Mouse (Mus musculus) monocyte, adult 2 months (primary cell): Measurements from ENCODE around the gene Hoxc12.
A peak's percentile ranks its signal among the peaks of the same experiment; 100 is the strongest.

Experiments used
- DNase-seq, 2 experiments: peaks; one replicate each; pipeline ENCODE4 v3.0.0; 2022; ENCODE audit warnings: low spot score in 2 of 2, low read depth in 1 of 2

The Hoxc12 gene

DNA sequence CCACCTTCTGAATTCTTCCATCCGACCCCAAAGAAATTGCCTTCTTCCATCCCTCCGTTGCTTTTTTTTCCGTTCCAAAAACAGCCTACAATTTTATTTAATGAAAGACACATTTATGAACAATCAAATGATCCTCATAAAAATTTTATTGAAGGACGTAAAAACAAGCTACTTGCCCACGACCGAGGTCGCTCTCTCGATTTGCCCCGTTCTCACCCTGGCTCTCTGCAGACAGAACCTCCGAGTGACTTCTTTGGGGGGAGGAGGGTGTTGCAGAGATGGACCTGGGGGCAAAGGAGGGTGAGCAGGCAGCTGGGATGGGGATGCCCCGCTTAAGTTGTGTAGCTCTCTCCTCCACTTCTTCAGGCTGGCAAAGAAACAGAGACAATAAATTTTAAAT is 43.8 kb downstream of the Hoxc12 start:
- no peak for DNase-seq

DNA sequence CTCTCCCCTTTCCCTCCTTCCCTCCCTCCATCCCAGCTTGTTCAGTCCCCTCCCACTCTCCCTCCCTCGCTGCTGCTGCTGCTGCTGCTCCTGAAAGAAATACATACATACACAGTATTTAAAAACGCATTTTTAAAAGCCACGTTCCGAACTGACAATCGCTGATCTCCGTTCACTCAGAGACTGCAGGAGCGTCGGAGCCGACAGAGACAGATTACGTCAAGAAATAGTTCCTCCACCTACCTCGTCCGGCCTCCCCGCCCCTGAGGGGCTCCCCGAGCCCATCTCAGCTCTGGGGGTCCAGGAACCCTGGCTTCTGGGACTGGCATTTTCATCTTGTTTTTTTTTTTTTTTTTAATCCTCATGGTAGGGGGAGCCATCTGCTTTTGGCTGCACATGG is 44.4 kb downstream of the Hoxc12 start:
- DNase-seq: no peak

DNA sequence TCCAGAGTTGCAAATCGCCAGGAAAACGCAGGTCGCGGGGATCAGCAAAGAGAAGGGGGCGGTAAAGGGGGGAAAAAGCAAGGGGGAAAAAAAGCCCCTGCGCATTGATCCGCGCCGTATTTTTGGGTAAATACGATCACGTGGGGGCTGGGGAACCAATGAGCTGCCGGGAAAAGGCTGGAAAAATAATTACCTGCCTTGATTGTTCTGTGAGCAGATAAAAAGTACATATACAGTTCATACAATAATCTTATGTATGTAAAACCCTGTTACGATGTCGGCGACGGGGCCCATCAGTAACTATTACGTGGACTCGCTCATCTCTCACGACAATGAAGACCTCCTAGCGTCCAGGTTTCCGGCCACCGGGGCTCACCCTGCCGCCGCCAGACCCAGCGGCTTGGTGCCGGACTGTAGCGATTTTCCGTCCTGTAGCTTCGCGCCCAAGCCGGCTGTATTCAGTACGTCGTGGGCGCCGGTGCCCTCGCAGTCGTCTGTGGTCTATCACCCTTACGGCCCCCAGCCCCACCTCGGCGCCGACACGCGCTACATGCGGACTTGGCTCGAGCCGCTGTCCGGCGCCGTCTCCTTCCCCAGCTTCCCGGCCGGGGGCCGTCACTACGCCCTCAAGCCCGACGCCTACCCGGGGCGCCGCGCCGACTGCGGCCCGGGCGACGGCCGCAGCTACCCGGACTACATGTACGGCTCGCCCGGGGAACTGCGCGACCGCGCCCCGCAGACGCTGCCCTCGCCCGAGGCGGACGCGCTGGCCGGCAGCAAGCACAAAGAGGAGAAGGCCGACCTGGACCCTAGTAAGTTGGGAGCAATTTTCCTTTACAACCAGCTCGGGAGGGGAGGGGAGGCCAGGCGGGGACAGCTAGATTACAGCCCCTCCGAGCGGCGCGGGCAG is 45.1 kb downstream of the Hoxc12 start:
- no peak for DNase-seq

GRCm38 (mm10) chr15:102983716-102984115 is 47.2 kb downstream of the Hoxc12 start:
- DNase-seq: no peak

DNA sequence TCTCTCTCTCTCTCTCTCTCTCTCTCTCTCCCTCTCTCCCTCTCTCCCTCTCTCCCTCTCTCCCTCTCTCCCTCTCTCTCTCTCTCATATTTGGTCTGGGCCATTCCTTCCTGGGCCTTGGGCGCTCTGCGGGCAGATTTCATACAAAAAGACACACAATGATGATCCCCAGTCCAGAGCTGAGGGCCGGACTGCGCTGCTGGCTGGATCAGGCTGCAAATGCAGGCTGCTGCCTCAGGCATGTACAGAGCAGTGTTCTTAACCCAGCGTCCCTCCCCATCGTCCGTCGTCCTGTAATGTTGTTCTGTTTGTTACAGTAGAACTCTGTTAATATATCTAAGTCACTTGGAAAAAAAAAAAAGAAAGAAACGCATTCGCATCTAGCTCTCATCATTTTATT is 48.0 kb downstream of the Hoxc12 start:
- DNase-seq: no peak

DNA sequence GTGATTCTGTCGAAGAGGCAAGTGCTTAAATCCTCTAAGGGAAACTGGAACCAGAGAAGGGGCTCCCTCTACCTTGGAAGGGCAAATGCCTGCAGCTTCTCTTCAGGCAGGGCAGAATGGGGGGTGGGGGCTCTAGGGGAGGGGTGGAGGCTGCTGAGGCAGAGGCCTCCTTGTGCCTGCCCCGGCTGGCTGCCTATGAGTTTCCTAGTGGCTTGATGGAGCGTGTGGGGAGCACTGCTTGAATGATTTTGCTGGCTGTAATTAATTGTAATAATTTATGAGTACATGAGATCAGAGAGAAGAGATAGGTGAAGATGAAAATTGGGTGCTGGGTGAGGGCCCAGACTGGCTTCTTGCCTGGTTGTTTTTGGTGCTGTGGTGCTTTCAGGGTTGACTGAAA is 48.4 kb downstream of the Hoxc12 start:
- DNase-seq: no peak

DNA sequence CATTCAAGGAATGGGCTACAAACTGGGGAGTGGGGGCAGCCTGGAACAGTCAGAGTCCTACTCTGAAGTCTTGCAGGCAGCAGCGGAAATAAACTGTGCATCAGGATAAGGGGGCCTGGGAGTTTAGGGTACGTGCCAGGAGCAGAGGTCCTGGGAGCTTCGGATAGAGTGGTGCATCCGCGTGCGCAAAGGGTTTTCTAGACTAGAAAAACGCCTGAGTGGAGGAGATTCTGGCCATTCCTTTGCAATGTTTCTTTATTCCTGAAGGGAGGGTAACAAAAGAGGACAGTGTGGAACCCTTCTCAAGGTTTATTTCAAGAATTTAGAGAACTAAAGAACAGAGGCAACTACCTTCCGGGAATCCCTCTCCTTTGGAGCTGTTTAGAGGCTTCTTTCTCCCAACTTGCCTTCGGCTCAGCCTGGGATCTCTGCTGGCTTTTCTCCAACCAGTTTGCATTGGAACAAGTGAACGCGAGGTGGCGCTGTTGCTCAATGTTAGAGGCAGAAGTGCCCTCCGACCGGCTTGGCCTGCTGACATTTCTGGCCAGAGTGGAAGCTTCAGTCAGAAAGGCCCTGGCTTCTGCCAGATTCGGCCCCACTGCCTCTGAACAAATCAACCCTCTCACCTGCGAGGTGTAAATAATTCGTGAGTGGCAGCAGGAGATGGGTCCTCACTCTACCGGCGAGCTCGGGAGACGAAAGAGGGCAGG is 50.7 kb downstream of the Hoxc12 start:
- peak; percentile 39 to 72 for DNase-seq

DNA sequence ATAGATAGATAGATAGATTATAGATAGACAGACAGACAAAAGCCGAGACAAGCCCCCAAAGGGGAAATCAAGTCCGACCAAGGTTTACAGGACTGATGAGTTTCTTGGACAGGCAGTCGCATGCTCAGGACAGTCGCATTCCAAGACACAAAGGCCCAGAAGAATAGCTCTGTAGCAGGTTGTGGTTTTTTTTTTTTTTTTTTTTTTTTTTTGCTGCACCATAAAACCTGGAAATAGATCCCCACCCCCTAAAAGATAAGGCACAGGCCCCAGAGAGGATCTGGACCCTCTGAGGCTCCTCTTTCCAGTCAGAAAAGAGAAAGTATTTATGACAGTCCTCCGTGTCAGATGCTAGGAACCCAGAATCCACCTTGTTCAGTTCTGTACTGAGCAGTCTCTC is 51.5 kb downstream of the Hoxc12 start:
- DNase-seq: no peak
